Mouse (Mus musculus) right cerebral cortex, postnatal 25 days (tissue): ENCODE measurements at regions not wholly inside any gene's neighbourhood (a gene's known extent, or its start where the extent isn't known, plus 50 kb on each side); places are given as distances from the start of the nearest gene placed in this dataset.

Experiments
- DNase-seq: peaks from one replicate; pipeline ENCODE4 v3.0.0; 2022

DNA sequence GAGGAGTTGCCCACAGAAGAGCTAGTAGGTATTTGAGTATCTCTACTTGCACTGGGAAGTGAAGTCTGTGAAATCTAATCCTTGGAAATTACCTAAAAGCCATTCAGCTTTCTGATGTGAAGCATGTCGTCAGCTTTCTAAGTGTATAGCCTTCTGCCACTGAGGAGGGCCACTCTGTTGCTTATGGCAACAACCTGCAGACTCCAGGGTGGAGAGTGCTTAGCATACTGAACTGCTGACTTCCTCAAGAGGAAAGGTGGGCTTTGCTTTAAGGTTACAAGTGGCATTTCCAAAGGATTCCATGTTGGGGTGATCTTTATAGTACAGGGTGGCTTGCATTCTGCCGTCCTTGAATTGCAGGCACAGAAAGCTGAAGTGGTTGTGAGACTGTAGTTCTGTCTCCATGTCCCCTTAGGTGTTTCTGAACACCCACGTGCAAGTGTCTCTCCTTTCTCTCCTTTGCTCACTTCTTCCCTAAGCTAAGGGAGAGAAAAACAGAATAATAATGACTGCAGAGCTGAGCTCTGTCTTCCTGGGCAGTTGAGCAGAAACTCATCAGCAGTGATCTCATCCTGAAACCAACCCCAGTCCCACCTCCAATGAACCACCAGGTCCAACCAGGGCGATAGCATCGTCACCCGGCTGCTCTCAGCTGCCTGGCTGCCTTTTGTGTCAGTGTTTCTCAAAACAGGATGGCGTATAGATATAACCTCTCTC is 292.3 kb upstream of the Nrp1 start:
- DNase-seq: no peak

DNA sequence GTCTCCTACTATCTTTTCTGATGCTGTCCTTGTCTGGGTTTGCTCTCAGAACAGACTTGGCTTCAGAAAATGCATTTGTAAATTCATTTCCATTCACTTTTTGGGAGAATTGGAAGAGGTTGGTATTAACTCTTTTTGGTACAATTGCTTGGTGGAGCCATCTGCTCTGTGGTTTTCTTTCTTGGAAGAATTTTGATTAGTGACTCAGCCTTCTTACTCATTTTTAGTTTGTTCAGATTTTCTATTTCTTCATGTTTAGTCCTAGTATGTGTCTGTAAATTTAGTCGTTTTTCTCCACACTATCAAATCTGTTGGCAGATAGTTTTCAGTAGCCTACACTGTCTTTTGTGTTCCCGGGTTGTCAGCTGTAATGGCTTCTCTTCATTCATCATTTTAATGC is 288.7 kb upstream of the Nrp1 start:
- no peak for DNase-seq

DNA sequence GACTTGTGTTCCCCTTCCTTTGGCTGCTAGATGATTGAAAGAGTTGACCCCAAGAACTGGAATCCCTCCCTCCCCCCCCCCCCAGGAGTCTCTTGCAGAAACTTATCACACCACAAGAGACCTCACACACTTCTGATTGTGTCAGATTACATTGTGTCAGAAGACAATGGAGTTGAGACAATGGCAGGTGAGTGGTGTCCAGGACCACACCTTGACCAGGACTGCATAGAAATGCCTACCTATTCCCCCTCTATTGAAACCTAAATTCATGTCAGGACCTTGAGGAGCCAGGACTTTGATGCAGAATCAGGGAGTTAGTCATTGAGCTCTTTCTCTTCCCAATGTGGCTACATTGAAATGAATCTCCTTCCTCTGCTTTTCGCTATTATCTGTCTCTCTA is 282.8 kb upstream of the Nrp1 start:
- no peak for DNase-seq

DNA sequence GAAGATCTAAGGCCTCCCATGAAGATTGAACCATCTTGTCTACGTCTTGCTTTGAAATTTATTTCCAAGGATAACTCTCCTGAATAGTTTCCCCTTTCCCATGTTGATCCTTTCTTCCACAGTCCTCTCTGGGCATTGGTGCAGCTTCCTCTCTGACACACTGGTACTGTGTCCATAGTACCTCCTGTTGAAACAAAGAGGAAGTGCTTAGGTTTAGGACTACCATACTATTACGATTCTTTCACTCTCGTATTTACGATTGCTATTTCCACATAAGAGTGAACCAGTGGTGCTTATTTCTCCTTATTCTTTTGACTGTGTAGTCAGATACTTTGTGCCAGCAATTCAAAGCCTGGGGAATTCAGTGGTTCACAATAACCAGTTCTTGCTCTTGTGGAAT is 282.2 kb upstream of the Nrp1 start:
- no peak for DNase-seq

DNA sequence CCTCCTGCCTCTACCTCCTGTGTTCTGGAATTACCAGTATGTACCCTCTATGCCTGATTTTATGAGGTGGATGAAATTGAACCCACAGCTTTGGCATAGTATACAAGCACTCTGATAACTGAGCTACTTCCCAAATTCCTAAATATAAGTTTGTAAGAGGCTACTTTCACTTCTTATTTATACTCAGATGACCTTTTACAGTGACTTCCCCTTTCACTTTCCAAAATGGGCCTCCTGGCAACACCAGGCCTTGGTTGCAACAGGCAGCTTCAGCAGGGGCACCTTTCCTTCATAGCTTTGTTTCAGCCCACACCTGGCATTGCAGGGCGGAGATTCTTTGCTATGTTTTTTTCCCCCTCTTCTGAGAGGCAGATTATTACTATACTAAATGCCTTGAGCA is 279.7 kb upstream of the Nrp1 start:
- no peak for DNase-seq

DNA sequence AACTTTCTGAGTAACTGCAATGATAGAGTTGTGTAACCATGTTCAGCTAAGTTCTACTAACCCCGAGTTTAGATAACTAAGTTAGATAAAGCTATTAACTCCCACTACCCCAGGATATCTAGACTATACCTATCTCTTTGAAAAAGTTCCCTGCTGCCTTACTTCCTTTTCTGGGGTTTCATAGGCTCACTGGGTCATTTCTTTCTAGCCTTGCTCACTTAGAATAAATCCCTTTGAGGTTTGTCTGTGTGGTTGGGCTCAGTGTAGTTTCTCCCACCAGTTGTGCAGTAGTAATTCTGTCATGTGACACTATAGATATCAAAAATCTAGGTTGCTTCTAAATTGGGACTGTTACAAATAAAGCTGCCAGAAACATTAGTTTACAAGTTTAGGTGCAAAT is 272.6 kb upstream of the Nrp1 start:
- no peak for DNase-seq

DNA sequence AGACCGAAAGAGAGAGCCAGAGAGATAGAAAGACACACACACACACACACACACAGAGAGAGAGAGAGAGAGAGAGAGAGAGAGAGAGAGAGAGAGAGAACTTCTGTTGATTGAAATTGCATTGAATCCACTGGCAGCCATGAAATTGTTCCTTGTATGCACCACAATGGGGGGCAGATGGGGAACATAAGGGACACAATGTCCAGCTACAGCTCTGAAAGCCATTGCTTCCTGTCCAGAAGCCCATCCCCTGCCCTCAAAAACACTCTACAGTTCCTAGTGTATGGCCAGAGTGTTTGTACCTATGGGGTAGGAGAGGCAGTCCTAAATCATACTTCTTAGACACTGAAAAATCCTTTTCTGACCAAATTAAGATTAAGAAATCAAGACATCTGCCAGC is 270.9 kb upstream of the Nrp1 start:
- no peak for DNase-seq

DNA sequence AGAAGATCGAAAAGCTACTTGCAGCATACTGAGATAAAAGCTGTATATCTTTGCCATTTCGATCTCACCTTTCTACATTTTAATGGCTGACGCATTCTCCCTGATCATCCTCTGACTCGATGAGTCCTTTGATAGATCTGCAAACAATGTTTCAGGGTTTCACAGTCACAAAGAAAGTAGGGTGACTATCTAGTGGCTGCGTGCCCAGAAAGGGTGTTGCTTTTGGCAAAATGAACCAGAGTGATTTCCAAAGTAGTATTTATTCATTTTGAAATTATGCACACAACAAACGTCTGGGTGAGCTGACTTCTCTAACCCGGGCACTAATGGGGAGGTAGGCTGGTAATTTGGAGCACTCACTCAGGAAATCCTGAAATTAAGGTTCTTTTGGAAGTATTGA is 265.6 kb upstream of the Nrp1 start:
- DNase-seq: no peak

DNA sequence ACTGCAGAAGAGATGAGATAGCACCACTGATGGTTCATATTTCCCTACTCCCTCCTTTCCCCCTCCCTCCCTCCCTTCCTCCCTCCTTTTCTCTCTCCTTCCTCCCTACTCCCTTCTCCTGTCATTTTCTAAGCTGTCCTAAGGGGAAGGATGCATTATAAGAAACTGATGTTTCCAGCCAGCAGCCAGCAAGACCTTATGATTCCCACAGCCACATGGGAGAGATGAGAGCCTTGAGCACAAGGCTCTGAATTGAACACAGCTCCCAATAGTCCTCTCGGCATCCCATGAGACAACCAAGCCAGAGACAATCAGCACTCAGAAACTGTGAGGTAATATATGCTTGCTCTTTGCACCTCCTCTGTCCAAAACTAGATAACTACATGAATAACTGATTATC is 263.0 kb upstream of the Nrp1 start:
- no peak for DNase-seq

DNA sequence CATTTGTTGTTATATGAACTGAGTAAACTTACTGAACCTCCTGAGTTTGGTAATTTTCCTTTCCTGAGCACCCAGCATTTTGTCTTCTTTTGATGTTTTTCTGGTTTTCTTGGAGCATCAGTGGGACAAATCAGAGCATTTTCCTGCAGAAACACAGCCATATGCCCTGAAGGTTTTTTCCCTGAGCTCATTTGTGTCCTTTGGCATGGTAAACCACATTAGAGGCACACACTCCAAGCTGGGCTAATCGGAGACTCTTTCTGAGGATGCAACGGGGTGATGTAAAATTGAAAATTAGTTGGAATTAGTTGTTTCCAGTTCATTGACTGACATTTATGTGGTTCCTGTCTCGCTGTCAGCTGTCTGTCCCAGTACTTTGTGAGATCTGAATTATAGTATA is 260.8 kb upstream of the Nrp1 start:
- no peak for DNase-seq

DNA sequence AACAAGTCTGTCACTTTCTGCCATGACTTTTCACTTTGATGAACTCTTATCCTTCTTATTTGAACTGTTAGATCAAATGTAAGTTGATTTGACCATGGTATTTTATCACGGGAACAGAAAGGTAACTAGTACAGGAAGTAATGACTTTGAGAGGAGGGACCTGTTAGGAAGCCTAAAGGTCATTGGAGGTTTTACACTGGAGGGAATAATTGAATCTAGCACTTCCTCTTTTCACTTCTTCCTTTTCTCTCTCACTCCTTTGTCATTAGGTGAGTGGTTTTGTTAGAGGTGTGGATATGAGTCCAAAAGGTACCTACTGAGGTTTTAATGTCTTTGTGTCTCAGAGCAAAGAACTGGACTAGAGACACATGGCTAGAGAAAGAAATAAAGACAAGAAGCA is 255.0 kb upstream of the Nrp1 start:
- DNase-seq: no peak

DNA sequence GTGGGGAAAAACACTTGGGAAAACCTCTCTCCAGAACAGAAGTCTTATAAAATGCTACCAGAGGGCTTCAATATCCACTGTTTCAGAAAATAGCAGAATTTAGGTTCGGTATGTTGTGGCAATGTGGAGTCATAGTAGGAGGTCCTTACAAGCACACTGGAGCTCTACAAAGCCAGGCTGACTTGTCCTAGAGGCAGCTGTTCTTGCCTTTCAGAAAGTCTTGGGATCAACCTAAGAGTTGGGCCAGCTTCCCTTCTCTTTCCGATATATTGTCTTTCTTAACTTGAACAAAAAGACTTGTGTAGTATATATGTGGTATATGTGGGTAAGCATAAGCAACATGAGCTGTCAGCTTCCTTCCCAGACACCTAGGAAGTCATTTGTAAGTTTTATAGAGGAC is 251.8 kb upstream of the Nrp1 start:
- DNase-seq: no peak

DNA sequence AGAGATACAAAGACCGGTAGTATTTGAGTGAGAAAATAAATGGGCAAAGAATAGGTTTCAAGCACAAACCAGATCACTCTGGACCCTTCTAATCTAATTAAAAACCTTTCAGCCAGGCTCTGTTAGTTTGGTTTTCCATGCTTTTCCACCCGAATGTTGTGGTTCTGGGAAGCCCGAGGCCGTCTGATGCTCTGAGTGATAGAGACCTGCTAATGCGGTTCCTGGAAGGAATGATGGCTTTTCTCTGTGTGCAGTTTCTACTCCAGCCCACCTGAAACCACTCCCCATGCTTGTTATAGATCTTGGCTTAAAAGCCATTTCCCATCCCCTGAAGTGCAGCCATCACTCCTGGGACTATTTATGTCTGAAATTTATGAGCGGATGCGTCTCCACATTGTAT is 251.4 kb upstream of the Nrp1 start:
- no peak for DNase-seq

DNA sequence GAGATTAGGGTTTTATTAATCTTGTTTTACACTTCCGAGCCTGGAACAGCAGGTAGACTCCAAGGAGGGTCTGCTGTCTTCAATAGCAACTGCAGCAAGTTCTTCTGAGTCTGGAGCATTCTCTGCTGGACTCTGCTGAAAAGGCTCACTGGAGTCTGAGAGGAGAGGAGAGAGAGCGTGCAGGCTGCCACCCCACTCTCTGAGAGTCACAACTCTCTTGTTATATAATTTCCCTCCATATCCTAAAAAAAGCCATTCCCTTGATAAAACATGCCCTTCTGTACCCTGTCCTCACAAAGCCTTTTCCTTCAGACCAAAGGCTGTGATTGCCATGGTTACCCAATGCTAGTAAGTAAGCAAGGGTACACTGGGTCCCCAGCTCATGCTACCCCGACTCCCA is 249.4 kb upstream of the Nrp1 start:
- no peak for DNase-seq

DNA sequence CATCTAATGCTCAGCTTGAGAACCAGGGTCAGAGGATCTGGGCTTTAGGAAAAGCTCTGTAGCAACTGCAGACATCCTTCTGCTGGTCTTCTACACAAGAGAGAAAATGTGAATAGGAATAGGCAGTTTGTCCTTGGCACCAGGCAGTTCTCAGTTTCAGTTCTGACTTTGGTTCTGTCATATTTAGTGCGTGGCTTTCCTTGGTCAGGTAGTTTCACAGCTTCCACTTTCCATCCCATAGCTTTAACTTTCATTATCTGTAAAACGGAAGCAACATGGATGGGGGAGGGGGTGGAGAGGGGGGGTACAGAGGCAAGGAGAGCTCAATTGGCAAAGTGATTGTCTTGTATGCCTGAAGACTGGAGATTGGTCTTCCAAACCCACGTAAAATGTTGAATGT is 247.3 kb upstream of the Nrp1 start:
- no peak for DNase-seq

DNA sequence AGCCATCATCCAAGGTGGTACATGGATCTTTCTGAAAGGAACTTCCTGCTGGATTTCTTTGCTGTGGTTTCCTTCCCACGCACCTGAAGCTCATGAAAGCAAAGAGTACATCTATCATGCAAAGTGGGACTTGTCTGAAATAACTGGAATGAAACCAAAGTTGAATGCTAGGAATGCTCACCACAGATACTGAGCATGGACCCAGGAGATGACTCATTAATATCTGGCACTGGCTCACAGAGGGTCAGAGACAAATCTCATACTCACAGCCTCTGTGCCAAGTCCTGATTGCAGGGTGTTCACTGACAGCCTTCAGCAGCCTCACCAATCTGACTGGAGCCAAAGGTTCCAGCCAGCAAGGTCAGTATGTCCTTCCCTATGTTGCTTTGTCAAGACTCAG is 245.3 kb upstream of the Nrp1 start:
- no peak for DNase-seq

DNA sequence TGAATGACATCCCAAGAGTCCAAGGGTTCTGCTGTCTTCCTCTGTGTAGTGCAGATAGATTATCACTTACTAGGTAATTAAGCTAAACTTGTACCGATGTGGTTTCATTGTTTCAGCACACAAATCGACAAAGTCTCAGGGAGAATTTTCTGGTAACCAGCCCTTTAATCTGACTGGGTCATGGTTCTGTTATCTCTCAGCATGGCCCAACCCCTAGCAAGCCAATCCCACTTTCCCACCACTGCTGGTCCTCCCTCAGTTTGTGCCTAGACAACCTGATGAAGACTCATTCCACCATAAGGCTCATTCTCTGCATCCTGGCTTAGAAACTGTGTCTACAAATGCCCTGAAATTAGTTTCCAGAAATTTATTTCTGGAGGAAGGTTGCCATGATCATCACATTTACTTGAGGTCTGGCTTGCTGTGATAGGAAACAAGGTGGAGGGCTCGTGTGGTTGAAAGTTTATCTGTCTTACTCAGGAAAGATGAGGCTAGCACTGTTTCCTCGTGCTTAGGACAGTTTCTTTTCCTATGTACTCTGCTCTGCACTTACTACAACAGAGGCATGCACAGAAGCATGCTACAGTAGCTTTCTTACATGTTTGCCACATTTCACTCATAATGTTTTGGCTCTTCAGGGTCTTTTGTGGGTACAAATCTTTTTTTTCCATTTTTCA is 217.0 kb upstream of the Nrp1 start:
- DNase-seq: no peak

DNA sequence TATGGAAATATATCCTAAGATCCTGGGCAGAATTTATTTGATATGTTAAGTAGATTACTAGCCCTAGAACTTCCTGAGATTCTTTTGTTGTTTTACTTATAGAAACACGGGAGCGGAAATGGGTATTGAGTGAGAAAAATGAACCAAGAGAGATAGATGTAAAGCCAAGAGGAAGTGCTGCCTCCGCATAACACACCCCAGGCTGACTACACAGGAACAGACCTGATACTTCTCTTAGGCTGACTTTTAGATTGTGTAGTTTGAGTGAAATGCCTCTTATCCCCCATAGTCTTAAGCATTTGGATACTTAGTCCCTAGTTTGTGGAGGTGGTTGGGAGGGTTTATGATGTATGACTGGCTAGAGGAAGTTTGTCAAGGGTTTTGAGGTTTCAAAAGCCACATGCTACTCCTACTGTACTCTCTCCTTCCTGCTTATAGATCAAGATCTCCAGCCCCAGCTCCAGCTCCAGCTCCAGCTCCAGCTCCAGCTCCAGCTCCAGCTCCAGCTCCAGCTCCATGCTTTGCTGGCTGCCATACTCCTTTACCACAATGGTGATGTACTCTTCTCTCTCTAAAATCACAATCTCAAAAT is 210.0 kb upstream of the Nrp1 start:
- no peak for DNase-seq

DNA sequence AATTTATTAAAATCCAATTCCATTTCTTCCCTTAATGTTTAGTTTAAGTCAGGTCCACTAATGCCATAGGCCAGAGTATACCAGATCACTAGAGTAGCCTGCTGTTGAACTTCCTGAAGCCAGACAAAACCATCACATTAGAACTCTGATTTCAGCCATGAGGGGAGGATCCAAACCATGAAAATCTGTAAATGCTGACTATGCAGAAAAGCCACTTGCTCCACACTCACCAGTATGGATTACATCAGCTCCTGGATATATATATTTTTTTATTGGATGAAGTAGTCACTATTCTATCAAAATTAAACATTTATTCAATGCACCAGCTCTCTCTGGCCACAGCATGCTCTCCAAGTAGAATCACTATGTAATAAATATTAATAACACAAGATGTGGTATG is 202.8 kb upstream of the Nrp1 start:
- DNase-seq: no peak

DNA sequence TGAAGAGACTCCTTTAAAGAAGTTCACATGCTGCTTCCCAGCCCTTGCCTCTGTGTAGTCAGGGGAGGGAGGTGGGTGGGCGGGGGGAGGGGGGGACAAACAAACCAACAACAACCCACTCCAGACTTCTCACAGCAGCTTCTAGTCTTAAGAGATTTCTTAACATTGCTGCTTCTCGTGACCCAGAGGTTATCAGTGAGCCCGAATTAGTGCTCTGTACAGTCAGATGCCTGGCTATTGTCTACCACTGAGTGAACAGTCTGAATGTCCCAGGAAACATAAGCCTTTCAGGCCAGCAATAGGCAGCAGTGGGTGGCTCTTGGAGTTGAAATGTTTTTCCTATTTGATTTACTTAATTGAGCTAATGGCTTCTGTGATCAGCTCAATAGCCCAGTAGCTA is 202.2 kb upstream of the Nrp1 start:
- no peak for DNase-seq

DNA sequence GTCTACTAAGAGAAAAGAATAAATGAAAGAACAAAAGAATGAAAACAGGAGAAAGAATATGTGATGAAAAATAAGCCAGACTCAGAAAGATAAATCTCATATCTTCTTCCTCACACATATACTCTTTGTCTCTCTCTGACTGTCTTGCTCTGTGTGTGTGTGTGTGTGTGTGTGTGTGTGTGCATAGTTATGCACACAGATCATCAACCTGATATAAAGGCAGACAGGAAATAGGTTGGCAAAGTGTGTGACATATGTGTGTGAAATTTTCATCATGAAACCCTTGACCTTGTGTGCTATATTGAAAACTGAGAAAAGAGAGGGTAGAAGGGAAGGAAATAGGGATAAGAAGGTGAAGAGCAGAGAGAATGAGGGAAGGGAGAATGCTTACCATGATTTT is 195.5 kb upstream of the Nrp1 start:
- DNase-seq: no peak

DNA sequence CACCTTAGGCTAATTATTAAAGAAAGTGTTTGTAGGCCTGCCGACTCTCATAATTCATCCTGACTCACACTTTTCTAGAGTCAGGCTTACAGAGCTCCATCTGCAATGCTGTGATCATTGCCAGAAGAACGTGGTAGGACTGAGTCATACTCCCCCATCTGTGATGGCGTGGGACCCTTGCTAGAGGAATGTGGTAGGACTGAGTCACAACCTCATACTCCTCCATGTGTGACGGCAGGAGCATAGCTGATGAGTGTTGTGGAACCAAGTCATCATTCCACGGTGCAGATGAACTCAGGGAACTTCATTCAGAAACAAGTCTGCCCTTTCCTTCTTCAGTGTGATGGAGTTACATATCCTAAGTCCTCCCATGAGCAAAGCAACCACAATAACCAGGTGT is 193.4 kb upstream of the Nrp1 start:
- DNase-seq: peak; percentile 70

DNA sequence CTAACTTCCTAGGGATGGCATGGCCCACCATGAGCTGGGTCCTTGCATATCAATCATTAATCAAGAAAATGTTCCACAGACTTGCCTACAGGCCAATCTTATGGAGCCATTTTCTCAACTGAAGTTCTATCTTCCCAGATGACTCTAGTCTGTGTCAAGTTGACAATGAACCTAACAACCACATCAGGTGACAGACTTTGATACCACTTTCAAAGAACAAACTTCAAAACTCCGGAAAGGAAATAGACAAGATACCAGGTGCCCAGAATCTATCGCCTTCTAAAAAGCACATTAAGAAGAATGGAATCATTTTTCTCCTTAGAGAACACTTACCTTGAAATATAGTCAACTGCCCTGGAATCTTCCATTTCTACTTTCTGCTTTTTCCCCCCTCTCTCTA is 192.8 kb upstream of the Nrp1 start:
- no peak for DNase-seq

DNA sequence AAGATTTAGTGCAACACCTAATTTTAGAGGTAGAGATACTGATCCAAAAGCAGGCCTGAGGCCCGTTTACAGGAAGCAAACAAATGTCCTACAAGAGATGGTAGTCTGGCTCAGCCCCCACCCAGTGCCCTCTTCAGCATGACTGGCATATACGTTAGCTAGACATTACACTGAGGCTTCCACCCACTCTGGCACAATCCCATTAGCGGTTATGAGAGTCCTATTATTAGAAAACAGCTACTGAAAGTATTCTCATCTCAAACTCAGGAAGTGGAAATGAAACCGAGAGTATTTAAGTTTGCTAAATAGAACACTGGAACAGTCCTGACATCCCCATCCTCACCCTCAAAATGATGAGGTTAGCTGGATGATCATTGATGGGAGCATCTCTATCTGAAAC is 192.3 kb upstream of the Nrp1 start:
- DNase-seq: no peak

DNA sequence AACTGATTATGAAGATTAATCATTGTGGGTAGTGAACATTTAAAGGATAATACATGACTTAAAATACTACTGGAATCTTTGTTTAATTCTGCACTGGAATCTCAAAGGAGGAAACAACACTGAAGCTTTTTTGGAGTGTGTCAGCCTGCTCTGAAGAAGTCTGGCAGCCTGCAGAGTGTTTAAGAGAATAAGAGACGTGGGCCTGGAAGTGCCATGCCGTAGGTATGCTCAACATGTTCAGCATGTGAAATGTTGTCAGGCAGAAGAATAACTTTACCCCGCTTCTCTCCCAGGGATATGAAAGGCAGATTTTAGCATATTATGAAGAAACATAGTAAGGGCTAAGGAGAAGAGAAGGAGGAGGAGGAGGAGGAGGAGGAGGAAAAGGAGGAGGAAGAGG is 189.6 kb upstream of the Nrp1 start:
- peak; percentile 32 for DNase-seq
